Comparison of ENCODE assay signal across 28 mouse cellular contexts in the genomic region with DNA sequence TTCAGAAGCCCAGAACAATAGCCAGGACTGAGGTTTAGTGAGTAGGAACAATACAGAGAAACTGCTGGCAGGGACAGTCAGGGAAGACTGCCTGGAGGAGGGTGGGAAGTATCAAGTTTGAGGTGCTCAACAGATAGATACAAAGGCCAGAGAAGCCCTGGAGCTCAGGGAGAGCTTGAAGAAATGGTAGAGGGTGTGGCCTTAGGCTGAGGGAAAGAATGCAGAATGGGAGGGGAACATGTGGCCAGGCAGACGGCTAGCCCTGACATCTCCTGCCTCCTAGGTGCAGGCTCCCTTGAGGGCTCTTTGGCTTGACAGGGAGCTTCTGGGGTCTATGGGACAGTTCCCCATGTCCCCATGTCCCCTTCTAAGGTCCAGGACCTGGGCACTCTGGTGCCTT. TPM values are rescaled to one million over a fixed set of nuclear protein-coding genes. Genes with fewer than 3 reads are reported as not detected.
DNase-seq lines count a peak whose midpoint lies in the region; ATAC-seq and TF ChIP-seq lines count a peak whose summit lies in the region.
"Had no signal": no experiment of that assay in that cellular context is flagged by ENCODE, and none has a peak within 500 bp of the region (broad histone marks: within the 10 kb centered on the region; RNA-seq: fewer than 3 reads in every experiment).

No protein-coding gene starts in this region.

- TF ChIP-seq POLR2A in ES-Bruce4 (IDR thresholded peaks at IDR 0.05; ENCODE audit: insufficient read depth, low read length), result no peak
- TF ChIP-seq POLR2A in lung, adult 2 months (IDR thresholded peaks at IDR 0.05; ENCODE audit: borderline replicate concordance, extremely low read depth, low read depth, low read length), result no peak

- no peaks in the 10 kb centered on the region for H3K9me3 ChIP-seq in E14TG2a.4 (ENCODE audit: low read length)
- H3K9me3 ChIP-seq in ES-Bruce4 (replicated peaks; ENCODE audit: control insufficient read depth, insufficient read depth, low read length, poor library complexity, severe bottlenecking), result no peaks in the 10 kb centered on the region
- no peaks in the 10 kb centered on the region for H3K9me3 ChIP-seq in embryonic facial prominence, embryonic 12.5 days
- H3K9me3 ChIP-seq: heart, embryonic 12.5 days; heart, embryonic 15.5 days; hindbrain, embryonic 15.5 days had no signal

- H3K4me1 ChIP-seq in E14TG2a.4 (replicated peaks; ENCODE audit: low read depth, low read length), result peaks cover 97% of the 10 kb centered on the region
- peaks cover 19% of the 10 kb centered on the region for H3K4me1 ChIP-seq in ES-Bruce4 (ENCODE audit: control insufficient read depth, insufficient read depth, low read length)
- peaks cover 43% of the 10 kb centered on the region for H3K4me1 ChIP-seq in embryonic facial prominence, embryonic 12.5 days
- no peaks in the 10 kb centered on the region for H3K4me1 ChIP-seq in lung, adult 2 months (ENCODE audit: control insufficient read depth, insufficient read depth, low read length)

- H3K9ac ChIP-seq in ES-Bruce4 (ENCODE audit: low read depth, poor library complexity, severe bottlenecking), result no peak overlapping the region
- no peak overlapping the region for H3K9ac ChIP-seq in embryonic facial prominence, embryonic 12.5 days
- H3K9ac ChIP-seq: heart, embryonic 12.5 days; heart, embryonic 15.5 days; hindbrain, embryonic 15.5 days had no signal

- peak; percentile 67 for DNase-seq in R1 (ENCODE audit: low read depth, low spot score)
- DNase-seq in lung, adult 2 months, result no peak
- DNase-seq in layer of hippocampus, postnatal 14 days (ENCODE audit: low spot score in 2 of 2), result no peak
- no peak for DNase-seq in kidney, postnatal 36 days
- DNase-seq in heart, adult 11 months, result no peak
- DNase-seq: adrenal gland, adult 2 months; adrenal gland, postnatal 14 days; cerebellum, adult 11 months; cerebellum, adult 8-10 months; cerebellum, postnatal 10 days; cerebellum, postnatal 36 days; embryo, embryonic 11 days; gastrocnemius, postnatal 10 days; gastrocnemius, postnatal 36 days; heart, adult 18-20 months; heart, postnatal 10 days; heart, postnatal 36 days; kidney, adult 2 months had no signal

- TF ChIP-seq EP300 in ES-Bruce4 (IDR thresholded peaks at IDR 0.05; ENCODE audit: insufficient read depth, low read depth, low read length), result peak; percentile 70

- peaks cover 49% of the 10 kb centered on the region for H3K36me3 ChIP-seq in E14TG2a.4 (ENCODE audit: insufficient read depth, low read length)
- H3K36me3 ChIP-seq in ES-Bruce4 (ENCODE audit: control insufficient read depth, insufficient read depth, low read length, poor library complexity, severe bottlenecking), result no peaks in the 10 kb centered on the region
- H3K36me3 ChIP-seq in embryonic facial prominence, embryonic 12.5 days, result peaks cover 36% of the 10 kb centered on the region
- H3K36me3 ChIP-seq: hindbrain, embryonic 15.5 days had no signal

- no peak for ATAC-seq in embryonic facial prominence, embryonic 12.5 days (ENCODE audit: insufficient number of reproducible peaks, insufficient read depth, low FRiP score, low TSS enrichment)
- ATAC-seq: CD4-positive, CD25-positive, alpha-beta regulatory T cell, adult 4 months; forebrain, embryonic 14.5 days; intestine, postnatal 0 days had no signal

- WGBS in embryonic facial prominence, embryonic 12.5 days, result 28% methylated on average over 1 of the region's 1 CpGs
- 73% methylated on average over 1 of the region's 1 CpGs for WGBS in lung, adult 2 months

- no peaks in the 10 kb centered on the region for H3K27me3 ChIP-seq in E14TG2a.4 (ENCODE audit: insufficient read depth, low read length)
- no peaks in the 10 kb centered on the region for H3K27me3 ChIP-seq in ES-Bruce4 (ENCODE audit: control insufficient read depth, insufficient read depth, low read length, poor library complexity, severe bottlenecking)
- H3K27me3 ChIP-seq in embryonic facial prominence, embryonic 12.5 days, result no peaks in the 10 kb centered on the region
- H3K27me3 ChIP-seq: heart, embryonic 12.5 days; hindbrain, embryonic 15.5 days had no signal

- TF ChIP-seq CTCF in E14TG2a.4 (conservative IDR thresholded peaks at IDR 0.05; ENCODE audit: low read length) (no peak), ES-Bruce4 (IDR thresholded peaks at IDR 0.05; ENCODE audit: low read depth, low read length) (no peak)
- no peak for TF ChIP-seq CTCF in lung, adult 2 months (IDR thresholded peaks at IDR 0.05; ENCODE audit: insufficient read depth, low read length)

- H3K27ac ChIP-seq in ES-Bruce4 (ENCODE audit: insufficient read depth, low read length), result peak overlapping the region; percentile 62
- peak overlapping the region; percentile 27; the same call in 1 of the 2 replicates for H3K27ac ChIP-seq in embryonic facial prominence, embryonic 12.5 days
- H3K27ac ChIP-seq: heart, embryonic 15.5 days; hindbrain, embryonic 15.5 days had no signal

- H3K4me3 ChIP-seq in E14TG2a.4 (replicated peaks; ENCODE audit: low read length), result peak overlapping the region; percentile 56
- H3K4me3 ChIP-seq in ES-Bruce4 (ENCODE audit: low read depth, low read length), result no peak overlapping the region
- no peak overlapping the region for H3K4me3 ChIP-seq in embryonic facial prominence, embryonic 12.5 days
- H3K4me3 ChIP-seq in lung, adult 2 months (replicated peaks; ENCODE audit: extremely low read depth, low read depth, low read length), result no peak overlapping the region
- H3K4me3 ChIP-seq: erythroblast, embryonic 14.5 days; heart, embryonic 12.5 days; heart, embryonic 15.5 days; hindbrain, embryonic 15.5 days had no signal

- H3K4me2 ChIP-seq in embryonic facial prominence, embryonic 12.5 days (replicated peaks), result no peak overlapping the region
- H3K4me2 ChIP-seq: heart, embryonic 12.5 days; heart, embryonic 15.5 days; hindbrain, embryonic 15.5 days had no signal

RNA-seq across cellular contexts. Expression of a gene that starts 17.2 kb away (rescaled TPM):
- 116 and 119 TPM in 2 replicates for polyA plus RNA-seq in ES-Bruce4 (2011; ENCODE audit: insufficient read depth, insufficient read length, low read depth, missing spikeins)
- polyA plus RNA-seq in embryonic facial prominence, embryonic 12.5 days (2016; fragmentation: Nextera tagmentation; extraction: Ambion mirVana), result 229 and 238 TPM in 2 replicates
- polyA plus RNA-seq in lung, adult 2 months (2012; rRNA removed), result 37.6 and 44.2 TPM in 2 replicates
- 100 to 1,000 TPM; 198 to 202 TPM for total RNA-seq in layer of hippocampus, postnatal 14 days (2021)
